Mouse (Mus musculus): ENCODE results near the gene Igf2bp2. TPM values are rescaled to one million over a fixed set of nuclear protein-coding genes. Genes with fewer than 3 reads are reported as not detected.
A peak's percentile ranks its signal among the peaks of the same experiment; 100 is the strongest.

Gene Igf2bp2
- total and polyA plus RNA-seq, 3 experiments = 0.43 to 1.5 (median 0.51) TPM

DNA sequence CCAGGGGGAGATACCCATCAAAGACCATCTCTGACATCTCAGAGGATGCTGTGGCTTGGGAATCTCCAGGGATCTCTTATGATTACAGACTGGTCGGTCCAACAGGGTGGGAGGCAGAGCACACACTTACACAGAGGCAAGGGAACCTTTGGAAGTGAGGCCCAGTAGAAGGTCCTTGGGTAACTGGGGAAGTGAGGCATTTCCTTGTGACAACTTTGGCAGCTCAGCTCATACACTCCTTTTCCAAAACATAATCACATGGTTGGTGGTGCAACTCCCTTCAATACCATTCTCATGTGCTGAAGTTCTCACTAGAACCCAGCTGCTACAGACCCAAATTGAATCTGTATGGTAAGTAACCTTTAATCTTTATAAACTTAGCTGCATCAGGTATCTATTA is 67.3 kb downstream of the Igf2bp2 start:
- Histone ChIP-seq H3K27ac (ENCODE audit: insufficient read depth, low read depth) (no peak overlapping the region), H3K9me3 (replicated peaks; ENCODE audit: low read length) (no peaks in the 10 kb centered on the region), H3K27me3 (replicated peaks) (no peaks in the 10 kb centered on the region), H3K36me3 (replicated peaks in 1 of 2; ENCODE audit: control insufficient read depth in 1 of 2, insufficient read depth in 1 of 2, low read length in 1 of 2) (no peaks in the 10 kb centered on the region), H3K4me3 (replicated peaks in 1 of 3; ENCODE audit: low read depth in 2 of 3, low read length in 2 of 3, poor library complexity in 1 of 3) (no peak overlapping the region), H3K9ac (ENCODE audit: insufficient read depth, low read depth) (no peak overlapping the region), H3K4me2 (ENCODE audit: insufficient read depth, low read depth, poor library complexity, severe bottlenecking) (no peak overlapping the region), H3K79me2 (replicated peaks; ENCODE audit: control insufficient read depth, extremely low read depth, insufficient read depth, poor library complexity, severe bottlenecking) (no peaks in the 10 kb centered on the region), H3K4me1 (ENCODE audit: control insufficient read depth in 1 of 2, insufficient read depth in 2 of 2) (peaks cover 6 to 29% of the 10 kb centered on the region in 2 experiments; a peak in 3 of 4 replicates)
- DNase-seq (ENCODE audit: extremely low read depth) = no peak
- TF ChIP-seq USF2 (conservative IDR thresholded peaks at IDR 0.05; ENCODE audit: low read depth, low read length) (no peak), E2F4 (IDR thresholded peaks at IDR 0.05; ENCODE audit: insufficient replicate concordance, low read depth, low read length) (no peak), MEF2A (IDR thresholded peaks at IDR 0.05; ENCODE audit: borderline replicate concordance, low read depth, low read length) (no peak), ZC3H11A (IDR thresholded peaks at IDR 0.05; ENCODE audit: low read depth, low read length) (no peak), HCFC1 (IDR thresholded peaks at IDR 0.05; ENCODE audit: low read depth, low read length) (no peak), NRF1 (IDR thresholded peaks at IDR 0.05; ENCODE audit: low read depth, low read length) (no peak), PAX5 (IDR thresholded peaks at IDR 0.05; ENCODE audit: low read length) (no peak), SIN3A (IDR thresholded peaks at IDR 0.05; ENCODE audit: low read length) (no peak), GABPA (IDR thresholded peaks at IDR 0.05; ENCODE audit: insufficient replicate concordance, low read depth, low read length) (no peak), ZNF384 (IDR thresholded peaks at IDR 0.05; ENCODE audit: low read depth, low read length) (no peak), BHLHE40 (IDR thresholded peaks at IDR 0.05; ENCODE audit: low read depth, low read length) (no peak), CTCF (conservative IDR thresholded peaks at IDR 0.05 in 1 of 2, IDR thresholded peaks at IDR 0.05 in 1 of 2; ENCODE audit: low read depth in 2 of 2, low read length in 2 of 2) (no peak), MAZ (IDR thresholded peaks at IDR 0.05; ENCODE audit: low read depth, low read length) (no peak), ETS1 (conservative IDR thresholded peaks at IDR 0.05; ENCODE audit: low read depth, low read length) (no peak), ZKSCAN1 (IDR thresholded peaks at IDR 0.05; ENCODE audit: borderline replicate concordance, low read depth, low read length) (no peak), TBP (conservative IDR thresholded peaks at IDR 0.05; ENCODE audit: low read depth, low read length) (no peak), CHD1 (IDR thresholded peaks at IDR 0.05; ENCODE audit: low read depth, low read length) (no peak), MXI1 (IDR thresholded peaks at IDR 0.05; ENCODE audit: low read depth, low read length) (no peak)
- dilution Hi-C loops (cut with MboI; ENCODE audit: extremely low pct_ligation_motif_present, extremely low pct_unique_long_range_greater_than_20kb, low sequenced_read_pairs) (no loop called here), in situ Hi-C loops (cut with MboI; ENCODE audit: low pct_ligation_motif_present, low pct_unique_long_range_greater_than_20kb, low sequenced_read_pairs) (no loop called here)

DNA sequence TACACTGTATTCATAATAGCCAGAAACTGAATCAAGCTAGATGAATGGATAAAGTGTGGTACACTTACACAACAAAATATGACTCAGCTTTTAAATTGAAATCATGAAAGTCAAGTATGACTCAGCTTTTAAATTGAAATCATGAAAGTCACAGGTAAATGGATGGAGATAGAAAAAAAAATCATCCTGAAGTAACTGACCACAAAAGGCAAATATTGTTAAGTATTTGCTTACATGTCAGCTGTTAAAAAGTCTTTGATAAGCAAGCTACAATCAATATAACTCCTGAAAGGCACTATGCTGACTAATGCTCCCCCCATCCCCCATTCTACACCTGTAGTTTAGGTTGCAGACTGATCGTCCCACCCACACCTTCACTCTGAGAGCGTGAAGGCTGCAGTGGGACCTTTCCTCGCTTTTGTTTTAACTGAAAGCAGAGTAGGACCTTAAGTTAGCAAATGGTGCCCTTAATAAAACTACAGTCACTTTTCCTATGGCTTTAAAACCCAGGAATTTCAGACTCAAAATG is 71.8 kb downstream of the Igf2bp2 start:
- TF ChIP-seq MAX (IDR thresholded peaks at IDR 0.05; ENCODE audit: low read length) (no peak), RCOR1 (conservative IDR thresholded peaks at IDR 0.05; ENCODE audit: low read depth, low read length) (no peak), EP300 (IDR thresholded peaks at IDR 0.05; ENCODE audit: low read length) (no peak), MAFK (IDR thresholded peaks at IDR 0.05; ENCODE audit: insufficient replicate concordance, low read length) (0 out of 2 replicates have a peak, but pooled peaks have one; percentile 51), MAZ (IDR thresholded peaks at IDR 0.05; ENCODE audit: low read depth, low read length) (no peak), CHD2 (IDR thresholded peaks at IDR 0.05; ENCODE audit: low read length) (no peak), ZKSCAN1 (IDR thresholded peaks at IDR 0.05; ENCODE audit: borderline replicate concordance, low read depth, low read length) (no peak)

More for the DNA sequence above, 71.8 kb downstream of the Igf2bp2 start:
- H3K36me3 ChIP-seq (replicated peaks in 1 of 2; ENCODE audit: control insufficient read depth in 1 of 2, insufficient read depth in 1 of 2, low read length in 1 of 2) = no peaks in the 10 kb centered on the region
- in situ Hi-C loops (cut with MboI; ENCODE audit: low pct_ligation_motif_present, low pct_unique_long_range_greater_than_20kb, low sequenced_read_pairs) = no loop called here
- H3K4me3 ChIP-seq (replicated peaks in 1 of 3; ENCODE audit: low read depth in 2 of 3, low read length in 2 of 3, poor library complexity in 1 of 3) = no peak overlapping the region
- DNase-seq (ENCODE audit: extremely low read depth) = no peak
- peaks cover 4 to 15% of the 10 kb centered on the region in 2 experiments; a peak in 3 of 4 replicates for H3K4me1 ChIP-seq (ENCODE audit: control insufficient read depth in 1 of 2, insufficient read depth in 2 of 2)
- dilution Hi-C loops (cut with MboI; ENCODE audit: extremely low pct_ligation_motif_present, extremely low pct_unique_long_range_greater_than_20kb, low sequenced_read_pairs) = no loop called here
- H3K27me3 ChIP-seq (replicated peaks) = no peaks in the 10 kb centered on the region
- no peak overlapping the region for H3K9ac ChIP-seq (ENCODE audit: insufficient read depth, low read depth)
- no peak overlapping the region for H3K4me2 ChIP-seq (ENCODE audit: insufficient read depth, low read depth, poor library complexity, severe bottlenecking)
- H3K9me3 ChIP-seq (replicated peaks; ENCODE audit: low read length) = no peaks in the 10 kb centered on the region
- H3K79me2 ChIP-seq (replicated peaks; ENCODE audit: control insufficient read depth, extremely low read depth, insufficient read depth, poor library complexity, severe bottlenecking) = no peaks in the 10 kb centered on the region
- no peak overlapping the region for H3K27ac ChIP-seq (ENCODE audit: insufficient read depth, low read depth)

Measured in CH12.LX (cell line).